Mouse (Mus musculus): ENCODE results near the gene Unc79. TPM values are rescaled to one million over a fixed set of nuclear protein-coding genes. Genes with fewer than 3 reads are reported as not detected.

Gene Unc79
- polyA plus RNA-seq, 1 experiment from 2014 or later: 0.57 TPM

GRCm38 (mm10) chr12:103121928-103122327 is 173.3 kb downstream of the Unc79 start:
- Histone ChIP-seq H3K9ac (ENCODE audit: low read length) (no peak overlapping the region), H3K27me3 (ENCODE audit: control insufficient read depth, insufficient read depth, low read length) (no peaks in the 10 kb centered on the region), H3K36me3 (ENCODE audit: control insufficient read depth, insufficient read depth, low read length) (no peaks in the 10 kb centered on the region), H3K4me2 (ENCODE audit: low read depth, low read length) (no peak overlapping the region), H3K4me3 (replicated peaks; ENCODE audit: low read length) (no peak overlapping the region), H3K4me1 (ENCODE audit: control insufficient read depth, insufficient read depth, low read length) (no peaks in the 10 kb centered on the region), H3K9me3 (replicated peaks; ENCODE audit: control insufficient read depth, low read length) (no peaks in the 10 kb centered on the region), H3K27ac (ENCODE audit: low read length) (no peak overlapping the region)
- no peak for ATAC-seq (ENCODE audit: insufficient read depth, low FRiP score)
- WGBS: 76% methylated on average over 5 of the region's 5 CpGs

DNA sequence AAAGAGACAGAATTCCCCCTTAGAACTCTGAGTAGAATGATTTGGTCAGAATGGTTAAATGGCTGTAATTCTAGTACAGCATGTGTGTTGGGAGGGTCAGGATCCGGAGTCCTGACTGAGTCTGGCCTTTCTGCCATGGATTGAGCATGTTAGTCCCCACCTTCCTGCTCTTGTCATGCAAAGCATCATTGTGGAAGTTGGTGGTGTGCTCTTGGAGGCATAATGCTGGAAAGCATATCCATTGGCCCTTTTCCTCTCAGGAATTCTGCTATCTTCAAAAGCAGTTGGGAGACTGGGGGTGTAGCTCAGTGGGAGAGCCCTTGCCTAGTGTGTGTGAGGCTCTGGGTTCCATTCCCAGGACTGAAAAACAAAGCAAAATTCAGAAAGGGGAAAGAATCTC is 175.2 kb downstream of the Unc79 start:
- Histone ChIP-seq H3K27me3 (ENCODE audit: control insufficient read depth, insufficient read depth, low read length) (no peaks in the 10 kb centered on the region), H3K27ac (ENCODE audit: low read length) (no peak overlapping the region), H3K9ac (ENCODE audit: low read length) (no peak overlapping the region), H3K4me1 (ENCODE audit: control insufficient read depth, insufficient read depth, low read length) (no peaks in the 10 kb centered on the region), H3K9me3 (replicated peaks; ENCODE audit: control insufficient read depth, low read length) (no peaks in the 10 kb centered on the region), H3K36me3 (ENCODE audit: control insufficient read depth, insufficient read depth, low read length) (no peaks in the 10 kb centered on the region), H3K4me3 (replicated peaks; ENCODE audit: low read length) (no peak overlapping the region), H3K4me2 (ENCODE audit: low read depth, low read length) (no peak overlapping the region)
- no peak for ATAC-seq (ENCODE audit: insufficient read depth, low FRiP score)
- 78% methylated on average over 1 of the region's 1 CpGs for WGBS

DNA sequence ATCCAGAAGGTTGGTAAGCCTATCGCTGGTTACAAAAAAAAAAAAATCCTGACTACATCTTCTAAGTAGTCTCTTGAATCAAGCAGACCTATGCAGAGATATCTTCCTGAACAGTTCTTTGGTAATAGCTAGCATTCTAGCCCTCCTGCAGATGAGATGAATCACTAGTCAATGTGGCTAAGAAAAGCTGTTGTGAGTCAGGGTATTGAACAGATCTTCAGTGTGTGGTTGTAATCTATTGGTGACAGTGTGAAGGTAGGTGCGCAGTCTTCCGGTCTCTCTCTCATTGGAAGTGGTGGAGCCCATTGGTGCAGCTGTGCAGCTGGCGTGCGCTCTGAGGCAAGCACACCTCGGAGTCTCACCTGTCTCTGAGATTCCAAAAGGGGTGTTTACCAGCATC is 180.3 kb downstream of the Unc79 start:
- Histone ChIP-seq H3K27me3 (ENCODE audit: control insufficient read depth, insufficient read depth, low read length) (no peaks in the 10 kb centered on the region), H3K27ac (ENCODE audit: low read length) (no peak overlapping the region), H3K4me3 (replicated peaks; ENCODE audit: low read length) (no peak overlapping the region), H3K9ac (ENCODE audit: low read length) (no peak overlapping the region), H3K4me1 (ENCODE audit: control insufficient read depth, insufficient read depth, low read length) (no peaks in the 10 kb centered on the region), H3K4me2 (ENCODE audit: low read depth, low read length) (no peak overlapping the region), H3K9me3 (replicated peaks; ENCODE audit: control insufficient read depth, low read length) (no peaks in the 10 kb centered on the region), H3K36me3 (ENCODE audit: control insufficient read depth, insufficient read depth, low read length) (no peaks in the 10 kb centered on the region)
- ATAC-seq (ENCODE audit: insufficient read depth, low FRiP score): no peak
- WGBS: 92% methylated on average over 6 of the region's 6 CpGs

GRCm38 (mm10) chr12:103129395-103130248 is 181.0 kb downstream of the Unc79 start:
- 70% methylated on average over 17 of the region's 17 CpGs for WGBS
- no peak for ATAC-seq (ENCODE audit: insufficient read depth, low FRiP score)
- Histone ChIP-seq H3K27me3 (ENCODE audit: control insufficient read depth, insufficient read depth, low read length) (no peaks in the 10 kb centered on the region), H3K27ac (ENCODE audit: low read length) (no peak overlapping the region), H3K4me1 (ENCODE audit: control insufficient read depth, insufficient read depth, low read length) (no peaks in the 10 kb centered on the region), H3K4me2 (ENCODE audit: low read depth, low read length) (no peak overlapping the region), H3K36me3 (ENCODE audit: control insufficient read depth, insufficient read depth, low read length) (no peaks in the 10 kb centered on the region), H3K9ac (ENCODE audit: low read length) (no peak overlapping the region), H3K9me3 (replicated peaks; ENCODE audit: control insufficient read depth, low read length) (no peaks in the 10 kb centered on the region), H3K4me3 (replicated peaks; ENCODE audit: low read length) (no peak overlapping the region)

GRCm38 (mm10) chr12:103131419-103131818 is 182.8 kb downstream of the Unc79 start:
- no peak overlapping the region for H3K9ac ChIP-seq (ENCODE audit: low read length)
- H3K27ac ChIP-seq (ENCODE audit: low read length): no peak overlapping the region
- no peaks in the 10 kb centered on the region for H3K9me3 ChIP-seq (replicated peaks; ENCODE audit: control insufficient read depth, low read length)
- no peaks in the 10 kb centered on the region for H3K4me1 ChIP-seq (ENCODE audit: control insufficient read depth, insufficient read depth, low read length)
- H3K4me2 ChIP-seq (ENCODE audit: low read depth, low read length): no peak overlapping the region
- no peak overlapping the region for H3K4me3 ChIP-seq (replicated peaks; ENCODE audit: low read length)
- no peaks in the 10 kb centered on the region for H3K27me3 ChIP-seq (ENCODE audit: control insufficient read depth, insufficient read depth, low read length)
- ATAC-seq (ENCODE audit: insufficient read depth, low FRiP score): no peak
- no peaks in the 10 kb centered on the region for H3K36me3 ChIP-seq (ENCODE audit: control insufficient read depth, insufficient read depth, low read length)
- 55% methylated on average over 6 of the region's 6 CpGs for WGBS

DNA sequence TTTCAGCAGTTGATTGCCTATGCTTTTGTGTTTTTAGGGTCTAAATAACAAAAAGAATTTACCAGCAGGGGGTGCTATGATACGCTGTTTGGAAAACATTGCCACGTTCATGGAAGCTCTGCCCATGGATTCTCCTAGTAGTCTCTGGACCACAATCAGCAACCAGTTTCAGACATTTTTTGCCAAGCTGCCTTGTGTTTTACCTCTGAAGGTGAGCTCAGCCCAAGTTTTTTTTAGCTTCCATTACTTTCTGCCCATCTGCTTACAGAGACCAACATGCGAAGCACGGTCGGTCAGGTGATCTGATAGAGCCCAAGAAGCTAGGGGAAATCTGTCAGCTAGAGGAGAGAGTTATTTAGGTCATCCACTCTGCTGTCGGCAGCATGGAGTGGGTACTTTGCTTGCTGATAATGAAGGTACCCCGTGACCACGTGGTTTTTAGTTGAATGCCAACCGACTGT is 193.9 kb downstream of the Unc79 start:
- 54% methylated on average over 9 of the region's 9 CpGs for WGBS
- ATAC-seq (ENCODE audit: insufficient read depth, low FRiP score): no peak
- Histone ChIP-seq H3K9ac (ENCODE audit: low read length) (no peak overlapping the region), H3K36me3 (ENCODE audit: control insufficient read depth, insufficient read depth, low read length) (no peaks in the 10 kb centered on the region), H3K4me2 (ENCODE audit: low read depth, low read length) (no peak overlapping the region), H3K4me3 (replicated peaks; ENCODE audit: low read length) (no peak overlapping the region), H3K27me3 (ENCODE audit: control insufficient read depth, insufficient read depth, low read length) (no peaks in the 10 kb centered on the region), H3K9me3 (replicated peaks; ENCODE audit: control insufficient read depth, low read length) (peaks cover 7% of the 10 kb centered on the region; the same call in 1 of the 2 replicates), H3K27ac (ENCODE audit: low read length) (no peak overlapping the region), H3K4me1 (ENCODE audit: control insufficient read depth, insufficient read depth, low read length) (no peaks in the 10 kb centered on the region)

- H3K9ac ChIP-seq (ENCODE audit: low read length): no peak overlapping the region
- peak; percentile 17; the same call in 1 of the 2 replicates for ATAC-seq (ENCODE audit: insufficient read depth, low FRiP score)
Measured at GRCm38 (mm10) chr12:103143798-103144565, 195.3 kb downstream of the Unc79 start.

GRCm38 (mm10) chr12:103150247-103150646 is 201.6 kb downstream of the Unc79 start:
- no peak overlapping the region for H3K27ac ChIP-seq (ENCODE audit: low read length)
- H3K4me2 ChIP-seq (ENCODE audit: low read depth, low read length): no peak overlapping the region
- no peak overlapping the region for H3K9ac ChIP-seq (ENCODE audit: low read length)
- peaks cover 7% of the 10 kb centered on the region; the same call in 1 of the 2 replicates for H3K9me3 ChIP-seq (replicated peaks; ENCODE audit: control insufficient read depth, low read length)
- no peak for ATAC-seq (ENCODE audit: insufficient read depth, low FRiP score)
- H3K4me3 ChIP-seq (replicated peaks; ENCODE audit: low read length): no peak overlapping the region
- 55% methylated on average over 2 of the region's 2 CpGs for WGBS
- H3K36me3 ChIP-seq (ENCODE audit: control insufficient read depth, insufficient read depth, low read length): no peaks in the 10 kb centered on the region
- no peaks in the 10 kb centered on the region for H3K4me1 ChIP-seq (ENCODE audit: control insufficient read depth, insufficient read depth, low read length)
- H3K27me3 ChIP-seq (ENCODE audit: control insufficient read depth, insufficient read depth, low read length): no peaks in the 10 kb centered on the region

More at GRCm38 (mm10) chr12:103143798-103144565, 195.3 kb downstream of the Unc79 start:
- Histone ChIP-seq H3K4me2 (ENCODE audit: low read depth, low read length) (no peak overlapping the region), H3K36me3 (ENCODE audit: control insufficient read depth, insufficient read depth, low read length) (no peaks in the 10 kb centered on the region), H3K27ac (ENCODE audit: low read length) (no peak overlapping the region), H3K4me1 (ENCODE audit: control insufficient read depth, insufficient read depth, low read length) (no peaks in the 10 kb centered on the region), H3K9me3 (replicated peaks; ENCODE audit: control insufficient read depth, low read length) (peaks cover 7% of the 10 kb centered on the region; the same call in 1 of the 2 replicates), H3K27me3 (ENCODE audit: control insufficient read depth, insufficient read depth, low read length) (no peaks in the 10 kb centered on the region), H3K4me3 (replicated peaks; ENCODE audit: low read length) (no peak overlapping the region)
- 32% methylated on average over 9 of the region's 9 CpGs for WGBS

GRCm38 (mm10) chr12:103154927-103155326 is 206.3 kb downstream of the Unc79 start:
- H3K4me2 ChIP-seq (ENCODE audit: low read depth, low read length): no peak overlapping the region
- WGBS: 66% methylated on average over 2 of the region's 2 CpGs
- no peaks in the 10 kb centered on the region for H3K27me3 ChIP-seq (ENCODE audit: control insufficient read depth, insufficient read depth, low read length)
- no peaks in the 10 kb centered on the region for H3K4me1 ChIP-seq (ENCODE audit: control insufficient read depth, insufficient read depth, low read length)
- no peak overlapping the region for H3K27ac ChIP-seq (ENCODE audit: low read length)
- no peaks in the 10 kb centered on the region for H3K36me3 ChIP-seq (ENCODE audit: control insufficient read depth, insufficient read depth, low read length)
- no peaks in the 10 kb centered on the region for H3K9me3 ChIP-seq (replicated peaks; ENCODE audit: control insufficient read depth, low read length)
- no peak for ATAC-seq (ENCODE audit: insufficient read depth, low FRiP score)
- no peak overlapping the region for H3K9ac ChIP-seq (ENCODE audit: low read length)
- no peak overlapping the region for H3K4me3 ChIP-seq (replicated peaks; ENCODE audit: low read length)
